Mouse (Mus musculus) embryo, embryonic 10.5 days (tissue): ENCODE results near the gene Grin2a.

Source experiments
- DNase-seq: peaks from one replicate; pipeline ENCODE4 v3.0.0-alpha.2; 2015; ENCODE audit warnings: low spot score

The Grin2a gene

DNA sequence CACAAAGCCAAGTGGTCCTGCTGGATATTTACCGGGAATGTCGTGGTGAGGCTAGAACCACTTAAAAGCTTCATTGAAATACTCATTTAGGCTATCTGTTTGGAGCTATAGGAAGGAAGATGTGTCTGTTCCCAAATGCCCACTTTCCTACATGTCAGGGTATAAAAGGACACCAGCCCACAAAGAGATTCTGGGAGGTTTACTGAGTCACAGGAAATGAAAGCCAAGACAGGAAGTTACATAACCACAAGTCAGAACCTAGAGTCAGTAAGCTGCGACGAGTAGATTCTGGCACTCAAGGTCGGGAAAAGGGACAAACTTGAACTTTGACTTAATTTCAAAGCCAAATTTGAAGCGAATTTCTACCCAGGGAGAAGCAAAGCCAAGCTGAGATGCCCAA, 30.9 kb downstream of the Grin2a start:
- DNase-seq: no peak

DNA sequence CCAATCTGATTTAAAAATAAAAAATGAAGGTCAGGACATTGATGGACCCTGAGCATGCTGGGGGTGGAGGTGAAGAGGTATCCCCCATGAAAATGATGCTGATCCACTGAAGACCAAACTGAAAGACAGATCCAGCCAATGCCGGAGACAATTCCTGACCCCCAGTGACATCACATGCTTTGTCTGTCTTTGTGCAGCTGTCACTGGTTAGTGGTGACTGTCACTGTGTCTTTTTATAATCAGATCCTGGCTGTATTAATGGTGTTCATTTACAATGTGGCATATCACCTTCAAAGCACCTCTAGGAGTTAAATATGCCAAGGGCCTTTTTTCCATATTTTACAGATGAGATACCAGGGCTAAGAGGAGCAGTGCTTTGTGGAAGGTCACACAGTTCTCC, 32.9 kb downstream of the Grin2a start:
- DNase-seq: no peak

DNA sequence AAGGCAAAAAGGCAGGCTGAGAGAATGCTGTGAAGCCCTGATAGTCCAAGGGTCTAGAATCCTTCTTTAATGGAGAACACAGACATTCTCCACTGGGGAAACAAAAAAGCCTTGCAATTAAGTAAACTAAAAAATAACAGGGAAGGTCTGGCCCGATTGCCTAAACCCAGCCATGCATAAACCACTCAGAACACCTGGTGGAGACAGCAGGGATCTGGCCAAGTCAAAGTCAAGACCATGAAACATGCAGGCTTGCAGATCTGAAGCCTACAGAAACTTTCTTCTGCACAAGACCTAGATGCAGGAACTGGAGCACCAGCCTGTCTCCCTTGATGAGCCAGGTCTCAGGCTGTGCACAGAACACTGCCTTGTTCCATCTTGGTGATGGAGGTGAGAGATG, 36.0 kb downstream of the Grin2a start:
- no peak for DNase-seq

DNA sequence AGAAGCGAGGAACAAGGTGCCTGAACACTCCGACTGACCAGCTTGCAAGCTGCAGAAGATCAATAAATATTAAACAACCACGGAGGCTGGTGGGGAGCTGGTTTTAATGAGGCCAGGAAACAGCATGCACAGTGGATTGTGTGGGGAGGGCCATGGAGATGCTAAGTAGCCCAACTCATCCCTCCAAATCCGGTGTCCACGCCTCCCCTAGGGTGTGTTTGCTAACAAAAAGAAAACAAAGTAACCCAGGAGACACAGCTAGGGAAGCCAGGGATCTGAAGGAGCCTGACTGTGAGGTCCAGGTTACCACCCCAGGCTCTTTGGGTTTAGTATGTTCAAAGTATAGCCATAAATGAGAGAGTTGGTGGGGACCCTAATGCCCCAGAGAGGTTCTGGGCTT, 41.1 kb downstream of the Grin2a start:
- no peak for DNase-seq

DNA sequence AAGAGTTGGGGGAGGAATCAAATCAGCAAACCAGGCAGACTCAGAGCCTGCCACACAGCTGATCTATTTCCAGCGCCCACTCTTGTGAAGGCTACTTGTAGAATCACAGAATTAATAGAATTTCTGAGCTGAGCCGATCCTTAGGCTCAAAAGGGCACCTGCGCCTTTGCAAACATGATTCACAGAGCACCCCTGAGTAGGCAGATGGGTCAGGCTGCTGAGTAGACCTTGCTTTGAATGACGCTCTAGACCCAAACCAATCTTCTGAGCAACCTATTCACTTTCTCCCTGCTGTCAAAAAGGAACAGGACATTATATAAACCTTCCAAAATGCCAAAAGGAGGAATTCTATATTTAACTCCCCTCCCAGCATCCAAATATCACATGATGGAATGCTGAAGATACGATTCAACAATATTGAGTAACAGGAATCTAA, 41.9 kb downstream of the Grin2a start:
- DNase-seq: no peak

DNA sequence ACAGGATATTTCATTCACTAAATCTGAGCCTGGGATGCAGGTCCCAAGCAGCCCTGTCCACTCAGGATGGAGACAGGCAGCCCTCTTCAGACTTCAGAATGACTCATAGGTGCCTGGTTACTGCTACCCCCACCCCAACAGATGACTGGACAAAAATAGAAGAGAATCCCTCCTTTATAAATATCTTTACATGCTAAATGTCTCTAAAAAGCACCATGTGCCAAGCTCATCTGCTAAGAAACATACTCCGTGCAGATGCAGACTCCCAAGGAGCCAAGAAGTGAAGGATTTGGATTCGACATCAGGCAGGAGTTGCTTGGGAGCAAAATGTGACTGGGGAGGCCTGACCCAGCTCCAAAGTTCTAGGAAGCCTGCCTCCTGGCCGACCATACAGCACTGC, 46.1 kb downstream of the Grin2a start:
- no peak for DNase-seq

DNA sequence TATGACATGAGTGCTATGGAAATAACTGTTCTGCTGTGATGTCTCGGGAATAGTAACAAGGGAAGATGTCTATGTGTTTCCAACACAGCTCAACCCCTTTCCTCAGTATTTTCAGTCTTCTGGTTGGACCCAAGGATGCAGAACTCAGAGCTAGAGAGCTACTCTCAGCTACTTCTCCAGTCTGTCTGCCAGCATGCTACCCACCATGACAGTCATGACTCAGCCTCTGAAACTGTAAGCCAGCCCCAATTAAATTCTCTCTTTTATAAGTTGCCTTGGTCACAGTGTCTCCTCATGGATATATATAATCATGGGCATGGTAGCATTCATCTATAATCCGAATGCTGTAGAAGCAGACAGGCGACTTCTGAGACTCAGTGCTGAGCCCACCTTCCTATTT, 47.9 kb downstream of the Grin2a start:
- DNase-seq: no peak

DNA sequence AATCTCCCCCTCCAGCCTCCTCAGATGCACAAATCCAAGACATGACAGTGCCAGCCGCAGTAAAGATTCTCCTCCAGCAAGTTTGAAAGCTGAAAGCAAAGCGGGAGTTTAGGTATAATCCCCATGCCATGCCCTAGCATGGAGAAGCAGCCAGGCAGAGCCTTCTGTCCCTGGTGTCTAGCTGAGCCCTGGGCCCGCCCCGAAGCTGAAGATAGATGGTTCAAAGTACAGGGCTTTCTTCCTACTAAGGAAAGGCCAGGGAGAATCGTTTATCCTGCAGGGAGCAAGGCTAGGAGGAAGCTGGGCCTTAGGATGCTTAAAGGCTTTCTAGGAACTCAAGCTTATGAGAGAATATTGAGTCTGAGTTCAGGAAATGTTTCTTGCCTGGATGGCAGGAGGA, 50.5 kb downstream of the Grin2a start:
- no peak for DNase-seq

DNA sequence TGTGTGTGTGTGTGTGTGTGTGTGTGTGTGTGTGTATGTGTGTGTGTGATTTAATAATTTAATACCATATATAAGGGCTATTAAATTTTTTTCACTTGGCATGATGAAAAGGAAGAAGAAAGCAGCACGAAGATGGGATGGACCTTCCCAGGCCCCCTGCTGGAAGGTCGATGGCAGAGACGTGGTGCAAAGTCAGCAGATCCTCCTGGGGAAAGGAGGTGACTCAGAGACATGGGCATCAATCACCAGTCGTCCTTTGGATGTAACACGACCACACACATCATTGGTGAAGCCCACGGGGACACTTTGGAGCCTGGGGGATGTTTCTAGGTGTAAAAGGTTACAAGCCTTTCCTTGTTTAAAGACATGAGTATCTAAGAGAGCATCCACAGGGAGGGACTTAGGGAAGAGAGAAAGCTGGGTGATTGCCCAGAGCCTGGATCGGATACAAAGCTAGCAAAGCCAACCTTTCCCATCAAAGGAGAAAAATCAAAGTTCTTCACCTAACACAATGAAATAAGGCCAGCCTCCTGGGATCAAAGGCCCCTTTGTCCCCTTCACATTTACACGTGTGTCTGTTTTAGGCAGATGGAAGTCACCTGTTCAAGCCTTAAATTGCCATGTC, 53.9 kb downstream of the Grin2a start:
- DNase-seq: peak; percentile 3

DNA sequence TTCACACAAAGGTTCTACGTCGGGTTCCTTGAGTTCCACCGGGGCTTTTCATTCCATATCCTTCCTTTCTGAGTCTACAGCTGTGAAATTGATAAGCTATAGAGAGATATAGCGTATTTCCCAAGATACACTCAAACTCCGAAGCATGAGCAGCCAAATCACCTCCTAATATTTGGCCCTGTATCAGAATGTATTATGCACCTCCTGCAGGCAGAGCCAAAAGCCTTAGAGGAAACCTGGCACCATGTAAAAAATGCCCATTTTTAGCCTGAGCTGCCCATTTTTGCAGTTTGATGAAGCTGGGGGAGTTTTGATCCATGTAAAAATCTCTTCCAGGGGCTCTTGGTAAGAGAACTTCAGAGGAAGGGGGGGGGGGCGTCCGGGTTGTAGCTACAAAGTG, 54.6 kb downstream of the Grin2a start:
- DNase-seq: no peak

DNA sequence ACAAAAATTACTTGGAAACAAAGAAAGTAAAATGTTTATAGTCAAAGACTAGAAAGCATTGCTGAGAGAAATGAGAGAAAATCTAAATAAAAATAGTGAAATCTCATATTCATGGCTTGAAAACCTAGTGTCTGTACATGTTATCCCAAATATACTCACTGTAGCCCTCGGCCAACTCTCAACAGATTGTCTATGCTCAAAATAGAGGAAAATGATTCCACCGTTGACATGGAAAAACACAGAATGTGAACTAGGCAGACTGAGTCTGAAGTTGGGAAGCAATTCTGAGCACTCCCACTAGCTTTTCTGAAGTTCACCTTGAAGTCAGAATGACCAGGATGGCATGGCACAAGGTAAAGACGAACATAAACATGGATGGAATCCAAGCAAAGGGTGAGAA, 84.7 kb downstream of the Grin2a start:
- no peak for DNase-seq

DNA sequence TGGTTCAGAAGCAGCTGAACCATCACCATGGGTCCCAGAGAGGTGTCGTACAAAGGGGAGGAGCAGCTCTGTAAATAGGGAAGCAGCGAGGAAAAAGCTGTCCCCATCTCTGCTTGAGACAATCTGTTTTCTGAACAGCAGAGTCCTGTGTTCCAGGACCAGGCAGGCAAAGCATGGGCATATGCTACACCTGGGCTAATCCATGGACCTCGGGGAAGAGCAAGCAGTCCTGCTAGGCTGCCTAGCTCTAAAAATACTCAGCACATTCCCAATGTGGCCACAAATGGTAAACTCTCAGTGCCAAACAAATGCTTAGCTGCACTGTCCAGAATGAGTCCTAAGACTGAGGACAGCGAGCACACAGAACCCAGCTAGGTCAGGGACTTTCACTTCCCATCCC, 86.1 kb downstream of the Grin2a start:
- DNase-seq: no peak

DNA sequence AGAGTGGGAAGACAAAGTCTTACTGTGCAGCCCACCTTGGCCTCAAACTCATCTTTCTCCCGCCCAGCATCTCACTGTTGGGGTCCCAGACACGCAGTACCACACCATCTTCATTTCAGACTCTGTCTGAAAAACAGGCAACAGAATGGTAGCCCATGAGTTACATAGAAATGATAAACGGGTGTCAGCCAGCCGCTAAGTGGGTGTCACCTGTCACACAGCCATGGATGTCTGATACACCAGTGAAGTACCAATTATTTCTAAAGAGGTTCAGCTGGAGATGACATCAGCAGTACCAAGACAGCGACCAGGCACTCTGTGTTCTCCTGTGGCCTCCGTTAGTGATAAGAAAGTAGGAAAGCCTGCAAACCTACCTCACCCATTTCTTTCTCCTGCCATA, 90.9 kb downstream of the Grin2a start:
- no peak for DNase-seq

DNA sequence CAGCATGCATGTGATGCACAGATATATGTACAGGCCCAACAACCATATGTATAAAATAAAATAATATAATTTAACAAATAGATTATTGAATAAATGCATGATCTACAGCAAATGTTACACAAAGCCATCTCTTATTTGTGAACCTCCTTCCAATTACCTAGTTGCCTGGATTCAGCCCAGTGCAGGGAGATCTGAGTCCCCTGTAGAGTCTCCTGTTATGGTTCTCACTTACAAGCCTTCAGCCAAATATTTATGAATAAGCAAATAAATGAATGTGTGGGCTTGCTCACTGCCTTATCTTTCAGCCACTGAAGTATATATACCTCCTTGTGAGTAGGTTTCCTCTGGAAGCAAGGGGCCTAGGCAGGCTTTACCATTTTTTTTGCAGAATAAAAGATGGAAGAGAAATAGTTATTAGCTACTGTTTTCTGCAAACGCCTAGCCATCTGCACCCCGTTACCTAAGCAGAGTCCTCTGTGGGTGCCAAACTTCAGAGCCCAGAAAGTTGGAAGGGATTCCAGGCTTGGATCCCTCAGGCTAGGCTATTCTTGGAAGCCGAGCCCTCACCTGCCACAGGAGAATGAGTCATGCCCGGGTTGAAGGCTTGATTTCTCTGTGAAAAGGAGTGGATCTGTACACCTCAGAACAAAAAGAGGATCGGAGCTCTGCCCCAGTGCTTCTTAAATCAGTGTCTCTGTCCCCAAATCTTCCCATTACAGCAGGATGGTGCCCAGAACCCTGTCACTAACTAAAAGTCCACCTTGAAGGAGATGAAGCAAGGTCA, 92.5 kb downstream of the Grin2a start:
- DNase-seq: no peak

DNA sequence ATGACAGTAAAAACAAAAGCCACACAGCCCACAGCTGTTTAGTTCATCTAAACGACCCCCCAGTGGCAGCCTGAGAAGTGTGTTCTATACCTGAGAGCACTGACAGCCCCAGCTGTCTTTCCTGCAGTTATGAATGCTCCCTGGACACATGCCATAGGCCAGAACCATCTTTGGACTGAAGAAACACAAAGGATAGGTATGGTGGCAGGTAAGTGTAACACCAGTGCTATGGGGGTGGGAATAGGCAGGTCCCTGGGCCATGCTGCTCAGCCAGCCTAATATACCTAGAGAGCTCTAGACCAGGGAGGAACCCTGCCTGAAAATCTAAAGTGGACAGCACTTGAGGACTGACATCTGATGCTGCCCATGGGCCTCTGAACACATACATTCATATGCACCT, 93.9 kb downstream of the Grin2a start:
- no peak for DNase-seq

DNA sequence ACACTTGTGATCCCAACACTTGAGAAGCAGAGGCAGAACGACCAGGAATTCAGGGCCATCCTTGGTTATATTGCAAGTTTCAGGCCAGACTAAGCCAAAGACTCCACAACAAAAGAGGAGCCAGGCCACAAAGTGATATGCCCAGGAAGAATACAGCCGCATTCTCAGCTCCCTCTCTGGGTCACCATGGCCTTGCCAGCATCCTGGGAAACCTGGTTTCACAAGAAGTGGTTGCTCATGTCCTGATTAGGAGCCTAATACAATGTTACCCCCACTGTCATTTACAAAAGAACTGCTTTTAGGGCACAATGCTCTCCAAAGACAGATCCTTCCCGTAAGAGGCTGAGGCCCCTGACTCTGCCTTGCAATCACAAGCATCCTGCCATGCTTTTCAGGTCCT, 94.4 kb downstream of the Grin2a start:
- DNase-seq: no peak

DNA sequence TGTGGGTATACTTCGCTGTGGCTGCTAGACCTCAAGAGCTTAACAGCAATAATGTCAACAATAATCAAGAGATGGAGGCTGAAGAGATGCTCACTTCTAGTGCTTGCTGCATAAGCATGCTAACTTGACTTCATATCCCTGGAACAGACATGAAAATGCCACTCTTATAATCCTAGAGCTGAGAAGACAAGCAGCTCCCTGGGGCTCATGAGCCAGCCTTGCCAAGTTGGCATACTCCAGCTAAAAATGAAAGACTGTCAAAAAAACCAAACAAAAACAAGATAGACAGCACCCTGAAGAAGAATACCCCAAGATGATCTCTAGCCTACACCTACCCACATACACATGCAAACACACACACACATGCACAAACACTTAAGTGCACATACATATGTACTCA, 95.2 kb downstream of the Grin2a start:
- DNase-seq: no peak

DNA sequence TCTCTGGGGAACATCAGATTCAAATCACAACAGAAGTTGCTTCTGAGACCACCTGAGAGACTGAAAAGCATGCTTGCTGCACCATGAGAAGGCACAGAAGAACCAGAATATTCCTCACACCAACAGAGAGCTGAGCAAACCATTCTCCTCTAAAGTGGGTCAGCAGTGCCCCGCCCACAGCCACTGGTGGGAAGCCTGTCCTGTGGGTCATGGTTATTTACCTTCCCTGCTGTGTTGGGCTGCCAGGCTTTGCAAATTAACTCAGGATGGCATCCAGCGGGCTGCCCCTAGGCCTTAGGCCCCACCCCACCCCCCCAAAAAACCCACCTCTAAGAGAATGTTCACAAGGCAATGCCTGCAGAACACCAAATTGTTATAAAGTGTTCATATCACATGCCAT, 96.2 kb downstream of the Grin2a start:
- no peak for DNase-seq

DNA sequence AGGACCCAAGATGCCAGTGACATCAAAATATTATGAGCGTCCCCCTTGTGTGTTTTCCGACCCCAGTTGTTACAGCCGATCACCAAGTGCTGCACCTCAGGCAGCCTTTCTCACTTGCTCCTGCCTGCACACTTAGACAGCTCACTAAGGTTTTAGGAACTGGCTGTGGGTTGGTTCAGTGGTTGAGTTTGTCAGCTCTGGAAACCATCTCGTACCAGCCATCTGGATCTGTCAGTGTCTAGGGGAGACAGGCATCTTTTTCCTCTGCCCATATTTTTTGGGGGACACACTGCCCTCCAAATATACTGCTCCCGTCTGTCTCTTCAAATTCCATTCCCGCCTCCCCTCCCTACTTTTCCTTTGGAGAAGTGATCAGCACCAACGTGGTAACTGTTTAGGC, 99.8 kb downstream of the Grin2a start:
- DNase-seq: no peak

DNA sequence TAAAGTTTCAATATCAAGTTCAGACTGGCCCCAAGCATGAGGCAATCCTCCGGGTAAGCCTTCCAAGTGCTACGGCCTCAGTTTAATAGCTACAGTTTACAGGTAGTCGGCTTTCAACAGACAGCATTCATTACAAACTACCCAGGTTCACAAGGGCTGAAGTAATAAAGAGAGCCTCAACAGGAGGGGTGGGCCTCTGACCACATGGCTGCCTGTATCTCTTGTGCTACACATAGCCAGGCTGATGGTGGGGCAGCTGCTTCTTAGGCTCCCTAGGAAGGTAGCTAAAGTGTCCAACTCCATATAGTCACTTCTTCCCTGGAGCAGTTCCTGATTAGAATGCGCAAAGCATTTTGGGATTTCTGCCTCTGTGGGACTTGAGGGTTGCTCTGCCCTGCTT, 109.2 kb downstream of the Grin2a start:
- no peak for DNase-seq

DNA sequence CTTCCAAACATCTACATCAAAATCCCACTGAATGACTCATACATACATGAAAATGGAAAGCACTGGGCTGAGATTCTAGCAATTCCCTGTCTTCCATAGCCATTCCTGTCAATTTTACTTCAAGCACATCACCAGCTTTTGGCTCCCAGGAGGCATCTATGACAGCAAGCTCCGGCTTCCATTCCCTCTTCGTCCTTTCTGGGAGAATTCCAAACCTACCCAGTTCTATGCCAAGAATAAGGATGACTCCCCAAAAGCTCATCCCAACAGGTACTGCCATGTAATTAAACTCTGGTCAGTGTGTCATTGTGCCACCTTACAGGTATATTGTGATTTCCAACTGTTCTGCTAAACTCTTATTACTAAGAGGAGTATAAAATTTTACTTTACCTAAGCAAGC, 111.2 kb downstream of the Grin2a start:
- no peak for DNase-seq

DNA sequence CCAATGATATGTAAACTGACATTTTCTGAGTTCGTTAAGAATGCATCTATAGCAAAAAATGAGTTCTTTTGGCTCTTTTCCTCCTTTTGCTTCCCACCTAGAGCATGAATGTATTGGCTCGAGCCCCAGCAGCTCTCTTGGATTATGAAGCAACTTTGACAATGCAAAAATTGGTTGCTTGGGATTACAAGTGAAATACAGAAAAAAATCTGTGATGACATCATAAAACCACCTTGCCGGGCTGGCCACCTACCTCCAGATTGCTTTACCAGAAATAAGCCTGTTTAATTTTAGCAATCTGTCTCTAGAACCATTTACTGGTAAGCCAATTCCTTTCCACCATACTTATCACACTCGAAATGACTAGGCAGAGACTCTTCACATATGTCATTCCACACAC, 112.9 kb downstream of the Grin2a start:
- DNase-seq: no peak

DNA sequence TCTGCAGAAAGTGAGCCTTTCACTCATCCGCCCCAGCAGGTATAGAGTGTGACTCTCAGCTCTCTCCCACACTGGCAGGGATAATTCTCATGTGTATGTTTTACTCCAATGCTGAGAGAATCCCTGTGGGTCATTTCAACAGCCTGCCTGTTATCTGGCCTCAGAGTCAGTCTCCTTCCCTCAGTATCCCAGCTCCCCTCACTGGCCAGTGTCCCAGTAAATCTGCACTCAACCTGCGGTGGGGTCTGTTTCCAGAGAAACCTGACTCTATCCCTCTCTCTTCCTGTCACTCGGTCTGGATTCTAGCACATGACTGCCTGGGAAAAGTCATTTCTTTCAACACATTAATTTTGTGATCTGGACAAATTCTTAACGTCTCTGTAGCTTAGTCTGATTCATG, 122.4 kb downstream of the Grin2a start:
- no peak for DNase-seq

DNA sequence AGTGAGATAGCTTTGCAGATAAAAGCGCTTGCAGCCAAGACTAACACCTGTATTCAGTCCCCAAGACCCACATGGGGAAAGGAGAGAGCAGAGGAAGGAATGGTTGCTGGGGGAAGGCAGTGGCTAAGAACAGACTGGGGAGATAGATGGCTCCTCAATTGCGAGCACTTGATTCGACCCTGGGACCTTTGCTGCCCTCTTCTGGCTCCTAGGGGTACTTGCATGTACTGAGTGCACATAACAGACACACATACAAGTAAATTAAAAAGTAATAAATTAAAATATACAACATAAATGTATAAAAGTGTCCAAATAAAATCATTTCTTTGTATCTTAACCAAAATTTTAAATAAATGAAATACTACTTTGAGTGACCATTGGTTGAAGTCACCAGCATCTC, 129.7 kb downstream of the Grin2a start:
- peak; percentile 10 for DNase-seq
